Comparison of ENCODE assay signal across 20 mouse cellular contexts in genomic region chr15:90704314-90704713, GRCm38 (mm10).
"Had no signal": no experiment of that assay in that cellular context is flagged by ENCODE, and none has a peak within 500 bp of the region (broad histone marks: within the 10 kb centered on the region; RNA-seq: fewer than 3 reads in every experiment).

No protein-coding gene starts in this region.

- H3K9ac ChIP-seq: limb, embryonic 13.5 days; liver, embryonic 12.5 days; liver, embryonic 15.5 days; midbrain, embryonic 12.5 days; midbrain, embryonic 15.5 days; neural tube, embryonic 12.5 days; neural tube, embryonic 15.5 days; stomach, embryonic 15.5 days had no signal

- H3K4me1 ChIP-seq: limb, embryonic 13.5 days; liver, embryonic 12.5 days; liver, embryonic 15.5 days; midbrain, embryonic 12.5 days; midbrain, embryonic 15.5 days; neural tube, embryonic 12.5 days; neural tube, embryonic 15.5 days; stomach, embryonic 15.5 days had no signal

- DNase-seq: kidney, adult 2 months; kidney, postnatal 25 days; layer of hippocampus, adult 9-11 months; liver; lung, adult 18-20 months; right cerebral cortex, postnatal 14 days; right cerebral cortex, postnatal 4 days had no signal

- H3K27ac ChIP-seq: kidney, postnatal 0 days; layer of hippocampus, adult 2 months; limb, embryonic 10.5 days; limb, embryonic 13.5 days; liver, embryonic 12.5 days; liver, embryonic 15.5 days; macrophage; midbrain, embryonic 12.5 days; midbrain, embryonic 15.5 days; neural tube, embryonic 12.5 days; neural tube, embryonic 15.5 days; stomach, embryonic 15.5 days had no signal

- H3K27me3 ChIP-seq: limb, embryonic 13.5 days; liver, embryonic 12.5 days; liver, embryonic 15.5 days; midbrain, embryonic 12.5 days; midbrain, embryonic 15.5 days; neural tube, embryonic 12.5 days; neural tube, embryonic 15.5 days; stomach, embryonic 15.5 days had no signal

- H3K4me3 ChIP-seq: layer of hippocampus, adult 2 months; limb, embryonic 10.5 days; limb, embryonic 13.5 days; liver, embryonic 12.5 days; liver, embryonic 15.5 days; midbrain, embryonic 12.5 days; midbrain, embryonic 15.5 days; neural tube, embryonic 12.5 days; neural tube, embryonic 15.5 days; stomach, embryonic 15.5 days had no signal

- H3K36me3 ChIP-seq: limb, embryonic 10.5 days; limb, embryonic 13.5 days; liver, embryonic 12.5 days; liver, embryonic 15.5 days; midbrain, embryonic 12.5 days; midbrain, embryonic 15.5 days; neural tube, embryonic 12.5 days; neural tube, embryonic 15.5 days; stomach, embryonic 15.5 days had no signal

- ATAC-seq: intestine, postnatal 0 days; liver, embryonic 12.5 days; midbrain, embryonic 15.5 days had no signal

- H3K9me3 ChIP-seq: limb, embryonic 10.5 days; limb, embryonic 13.5 days; liver, embryonic 12.5 days; liver, embryonic 15.5 days; midbrain, embryonic 12.5 days; midbrain, embryonic 15.5 days; neural tube, embryonic 12.5 days; neural tube, embryonic 15.5 days; stomach, embryonic 15.5 days had no signal

- H3K4me2 ChIP-seq: limb, embryonic 13.5 days; liver, embryonic 12.5 days; liver, embryonic 15.5 days; midbrain, embryonic 12.5 days; midbrain, embryonic 15.5 days; neural tube, embryonic 12.5 days; neural tube, embryonic 15.5 days; stomach, embryonic 15.5 days had no signal
